Mouse (Mus musculus) neural tube, embryonic 12.5 days (tissue): Measurements from ENCODE around the gene Sntb2. TPM values are rescaled to one million over a fixed set of nuclear protein-coding genes. Genes with fewer than 3 reads are reported as not detected.
"Not testable (repeated sequence)": the region's sequence is repeated elsewhere in the genome, so short reads cannot be mapped to it uniquely, and the experiment has no call there.

Experiments
- ATAC-seq: fragments of 200-750 bp; cut with Nextera tagmentation; 2 replicates; pipeline ENCODE4 v1.8.0; 2017; ENCODE audit warnings: low read depth, mild to moderate bottlenecking, moderate TSS enrichment, moderate library complexity; ENCODE audit not compliant: low FRiP score
- H3K27ac ChIP-seq: fragments of 300-500 bp; sonication (generic); 2 replicates; pipeline ENCODE4 v1.5.1; 2016
- H3K27me3 ChIP-seq: fragments of 300-500 bp; sonication (generic); replicated peaks from 2 replicates; pipeline ENCODE4 v1.6.1; 2016; ENCODE audit warnings: mild to moderate bottlenecking
- H3K36me3 ChIP-seq: fragments of 300-500 bp; sonication (generic); 2 replicates; pipeline ENCODE4 v1.6.1; 2016; ENCODE audit warnings: mild to moderate bottlenecking
- H3K4me1 ChIP-seq: fragments of 300-500 bp; sonication (generic); 2 replicates; pipeline ENCODE4 v1.6.1; 2016
- H3K4me2 ChIP-seq: fragments of 300-500 bp; sonication (generic); replicated peaks from 2 replicates; pipeline ENCODE4 v1.6.1; 2016; ENCODE audit warnings: mild to moderate bottlenecking
- H3K4me3 ChIP-seq: fragments of 300-500 bp; sonication (generic); 2 replicates; pipeline ENCODE4 v1.5.1; 2016
- H3K9ac ChIP-seq: fragments of 300-500 bp; sonication (generic); 2 replicates; pipeline ENCODE4 v1.6.1; 2016; ENCODE audit warnings: mild to moderate bottlenecking
- H3K9me3 ChIP-seq: fragments of 300-500 bp; sonication (generic); 2 replicates; pipeline ENCODE4 v1.6.1; 2016; ENCODE audit warnings: mild to moderate bottlenecking
- WGBS: fragments of 180-500 bp; shearing (Covaris S2); methylation state at CpG from one replicate; pipeline ENCODE4 v1.1.7; 2016; 5-methylcytosine and 5-hydroxymethylcytosine counted together
- polyA plus RNA-seq: library from polyadenylated mRNA; unstranded; fragments of >200 nt; fragmentation: Nextera tagmentation; extraction: Ambion mirVana; gene quantifications from 2 replicates; pipeline ENCODE4 v1.2.1, GENCODE M21; 2016

The Sntb2 gene
- polyA plus RNA-seq, 1 experiment from 2014 or later, result 9.6 TPM

GRCm38 (mm10) chr8:106958212-106958611 is 22.7 kb downstream of the Sntb2 start:
- WGBS, result 87% methylated on average over 3 of the region's 3 CpGs

GRCm38 (mm10) chr8:106959626-106960025 is 24.1 kb downstream of the Sntb2 start:
- H3K4me2 ChIP-seq, result no peak overlapping the region
- peaks cover 4% of the 10 kb centered on the region; the same call in 1 of the 2 replicates for H3K4me1 ChIP-seq
- no peaks in the 10 kb centered on the region for H3K36me3 ChIP-seq
- no peak overlapping the region for H3K4me3 ChIP-seq
- no peaks in the 10 kb centered on the region for H3K27me3 ChIP-seq
- H3K27ac ChIP-seq, result no peak overlapping the region
- ATAC-seq, result no peak
- no peak overlapping the region for H3K9ac ChIP-seq
- H3K9me3 ChIP-seq, result no peaks in the 10 kb centered on the region
- WGBS, result 82% methylated on average over 2 of the region's 2 CpGs

More at GRCm38 (mm10) chr8:106958212-106958611, 22.7 kb downstream of the Sntb2 start:
- H3K4me1 ChIP-seq, result peaks cover 2% of the 10 kb centered on the region; the same call in 1 of the 2 replicates
- no peaks in the 10 kb centered on the region for H3K9me3 ChIP-seq
- no peak for ATAC-seq
- no peak overlapping the region for H3K4me2 ChIP-seq
- no peaks in the 10 kb centered on the region for H3K27me3 ChIP-seq
- no peak overlapping the region for H3K9ac ChIP-seq
- H3K4me3 ChIP-seq, result no peak overlapping the region
- no peak overlapping the region for H3K27ac ChIP-seq
- H3K36me3 ChIP-seq, result no peaks in the 10 kb centered on the region

GRCm38 (mm10) chr8:106962322-106962721 is 26.8 kb downstream of the Sntb2 start:
- Histone ChIP-seq H3K9ac (no peak overlapping the region), H3K4me1 (peaks cover 4% of the 10 kb centered on the region; the same call in 1 of the 2 replicates), H3K27ac (no peak overlapping the region), H3K9me3 (no peaks in the 10 kb centered on the region), H3K36me3 (no peaks in the 10 kb centered on the region), H3K4me3 (no peak overlapping the region), H3K27me3 (no peaks in the 10 kb centered on the region), H3K4me2 (no peak overlapping the region)
- ATAC-seq, result no peak
- 87% methylated on average over 3 of the region's 3 CpGs for WGBS

- peaks cover 4% of the 10 kb centered on the region; the same call in 1 of the 2 replicates for H3K4me1 ChIP-seq
These were observed 27.8 kb downstream of the Sntb2 start for GRCm38 (mm10) chr8:106963365-106963764.

GRCm38 (mm10) chr8:106964573-106964972 is 29.0 kb downstream of the Sntb2 start:
- Histone ChIP-seq H3K36me3 (no peaks in the 10 kb centered on the region), H3K4me3 (no peak overlapping the region), H3K9me3 (no peaks in the 10 kb centered on the region), H3K27me3 (no peaks in the 10 kb centered on the region), H3K27ac (no peak overlapping the region), H3K9ac (no peak overlapping the region), H3K4me1 (peaks cover 4% of the 10 kb centered on the region; the same call in 1 of the 2 replicates), H3K4me2 (no peak overlapping the region)
- 83% methylated on average over 4 of the region's 4 CpGs for WGBS
- no peak for ATAC-seq

More at GRCm38 (mm10) chr8:106963365-106963764, 27.8 kb downstream of the Sntb2 start:
- no peaks in the 10 kb centered on the region for H3K27me3 ChIP-seq
- no peak overlapping the region for H3K4me2 ChIP-seq
- no peak overlapping the region for H3K27ac ChIP-seq
- H3K9me3 ChIP-seq, result no peaks in the 10 kb centered on the region
- ATAC-seq, result no peak
- 24% methylated on average over 6 of the region's 6 CpGs for WGBS
- no peak overlapping the region for H3K9ac ChIP-seq
- no peak overlapping the region for H3K4me3 ChIP-seq
- H3K36me3 ChIP-seq, result no peaks in the 10 kb centered on the region

GRCm38 (mm10) chr8:106969964-106970363 is 34.4 kb downstream of the Sntb2 start:
- WGBS, result 92% methylated on average over 3 of the region's 3 CpGs
- no peak overlapping the region for H3K4me2 ChIP-seq

GRCm38 (mm10) chr8:106971916-106972315 is 36.4 kb downstream of the Sntb2 start:
- WGBS, result 84% methylated on average over 5 of the region's 5 CpGs
- Histone ChIP-seq H3K9ac (no peak overlapping the region), H3K9me3 (no peaks in the 10 kb centered on the region), H3K4me3 (no peak overlapping the region), H3K27me3 (no peaks in the 10 kb centered on the region), H3K4me2 (no peak overlapping the region), H3K27ac (no peak overlapping the region), H3K4me1 (no peaks in the 10 kb centered on the region), H3K36me3 (no peaks in the 10 kb centered on the region)
- no peak for ATAC-seq

More at GRCm38 (mm10) chr8:106969964-106970363, 34.4 kb downstream of the Sntb2 start:
- no peaks in the 10 kb centered on the region for H3K27me3 ChIP-seq
- H3K27ac ChIP-seq, result no peak overlapping the region
- H3K9me3 ChIP-seq, result no peaks in the 10 kb centered on the region
- ATAC-seq, result no peak
- no peaks in the 10 kb centered on the region for H3K36me3 ChIP-seq
- H3K4me1 ChIP-seq, result no peaks in the 10 kb centered on the region
- no peak overlapping the region for H3K9ac ChIP-seq
- H3K4me3 ChIP-seq, result no peak overlapping the region

GRCm38 (mm10) chr8:106972538-106973264 is 37.2 kb downstream of the Sntb2 start:
- H3K27ac ChIP-seq, result no peak overlapping the region
- no peaks in the 10 kb centered on the region for H3K36me3 ChIP-seq
- 87% methylated on average over 6 of the region's 6 CpGs for WGBS
- no peak overlapping the region for H3K4me2 ChIP-seq
- no peak overlapping the region for H3K4me3 ChIP-seq
- no peaks in the 10 kb centered on the region for H3K27me3 ChIP-seq
- H3K9ac ChIP-seq, result no peak overlapping the region
- ATAC-seq, result no peak
- H3K4me1 ChIP-seq, result no peaks in the 10 kb centered on the region
- H3K9me3 ChIP-seq, result no peaks in the 10 kb centered on the region

- not testable (repeated sequence) for H3K9ac ChIP-seq, ATAC-seq, H3K4me2 ChIP-seq, H3K9me3 ChIP-seq, H3K4me3 ChIP-seq, H3K27ac ChIP-seq, H3K4me1 ChIP-seq, H3K36me3 ChIP-seq, H3K27me3 ChIP-seq
- 97% methylated on average over 3 of the region's 3 CpGs for WGBS
These were observed 38.0 kb downstream of the Sntb2 start for GRCm38 (mm10) chr8:106973526-106973925.

GRCm38 (mm10) chr8:106974754-106975153 is 39.2 kb downstream of the Sntb2 start:
- H3K9ac ChIP-seq, result no peak overlapping the region
- ATAC-seq, result no peak
- no peaks in the 10 kb centered on the region for H3K36me3 ChIP-seq
- WGBS, result 79% methylated on average over 7 of the region's 7 CpGs
- no peaks in the 10 kb centered on the region for H3K4me1 ChIP-seq
- no peak overlapping the region for H3K4me3 ChIP-seq
- H3K9me3 ChIP-seq, result no peaks in the 10 kb centered on the region
- no peaks in the 10 kb centered on the region for H3K27me3 ChIP-seq
- H3K4me2 ChIP-seq, result no peak overlapping the region
- H3K27ac ChIP-seq, result no peak overlapping the region

- Histone ChIP-seq H3K36me3 (no peaks in the 10 kb centered on the region), H3K9ac (no peak overlapping the region), H3K9me3 (no peaks in the 10 kb centered on the region), H3K4me2 (no peak overlapping the region), H3K4me1 (no peaks in the 10 kb centered on the region), H3K4me3 (no peak overlapping the region), H3K27me3 (no peaks in the 10 kb centered on the region), H3K27ac (no peak overlapping the region)
- no peak for ATAC-seq
- 87% methylated on average over 2 of the region's 2 CpGs for WGBS
These were observed 40.2 kb downstream of the Sntb2 start for GRCm38 (mm10) chr8:106975764-106976163.

GRCm38 (mm10) chr8:106976436-106976835 is 40.9 kb downstream of the Sntb2 start:
- 88% methylated on average over 4 of the region's 4 CpGs for WGBS
- ATAC-seq, result no peak

GRCm38 (mm10) chr8:106978755-106979251 is 43.3 kb downstream of the Sntb2 start:
- H3K27ac ChIP-seq, result no peak overlapping the region
- H3K9me3 ChIP-seq, result no peaks in the 10 kb centered on the region
- WGBS, result 43% methylated on average over 2 of the region's 2 CpGs

More at GRCm38 (mm10) chr8:106976436-106976835, 40.9 kb downstream of the Sntb2 start:
- Histone ChIP-seq H3K4me1 (no peaks in the 10 kb centered on the region), H3K9ac (no peak overlapping the region), H3K27ac (no peak overlapping the region), H3K9me3 (no peaks in the 10 kb centered on the region), H3K4me2 (no peak overlapping the region), H3K27me3 (no peaks in the 10 kb centered on the region), H3K4me3 (no peak overlapping the region), H3K36me3 (no peaks in the 10 kb centered on the region)

More at GRCm38 (mm10) chr8:106978755-106979251, 43.3 kb downstream of the Sntb2 start:
- H3K4me3 ChIP-seq, result no peak overlapping the region
- H3K4me2 ChIP-seq, result no peak overlapping the region
- no peak overlapping the region for H3K9ac ChIP-seq
- no peaks in the 10 kb centered on the region for H3K27me3 ChIP-seq
- H3K4me1 ChIP-seq, result no peaks in the 10 kb centered on the region
- no peak; the same call in 1 of the 2 replicates for ATAC-seq
- H3K36me3 ChIP-seq, result no peaks in the 10 kb centered on the region
